Comparison of ENCODE assay signal across 13 mouse cellular contexts in the genomic region with DNA sequence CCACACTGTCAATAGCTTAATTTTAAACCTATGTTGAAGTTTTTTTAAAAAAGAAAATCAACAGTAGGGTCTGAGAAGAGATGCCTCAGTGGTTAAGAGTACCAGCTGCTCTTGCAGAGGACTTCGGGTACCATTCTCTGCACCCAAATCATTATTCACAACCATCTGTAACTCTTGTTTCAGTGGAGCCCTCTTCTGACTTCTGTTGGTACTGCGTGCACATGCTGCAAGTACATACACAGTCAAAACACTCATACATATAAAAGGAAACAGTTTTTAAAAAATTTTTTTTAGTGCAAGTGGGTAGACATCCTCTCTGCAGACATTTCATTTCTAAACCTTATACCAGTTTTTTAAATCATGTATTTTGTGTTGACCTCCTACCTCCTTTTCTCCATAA.
DNase-seq lines count a peak whose midpoint lies in the region; ATAC-seq and TF ChIP-seq lines count a peak whose summit lies in the region.
"Had no signal": no experiment of that assay in that cellular context is flagged by ENCODE, and none has a peak within 500 bp of the region (broad histone marks: within the 10 kb centered on the region; RNA-seq: fewer than 3 reads in every experiment).

No protein-coding gene starts in this region.

- ATAC-seq in liver, postnatal 0 days = no peak
- no peak for ATAC-seq in liver, embryonic 12.5 days
- ATAC-seq: activated CD4-positive, CD25-positive, alpha-beta regulatory T cell, adult 4 months had no signal

- peaks cover 4% of the 10 kb centered on the region; the same call in 1 of the 2 replicates for H3K9me3 ChIP-seq in liver, postnatal 0 days (ENCODE audit: low read length)
- no peaks in the 10 kb centered on the region for H3K9me3 ChIP-seq in liver, embryonic 12.5 days (replicated peaks)
- H3K9me3 ChIP-seq: heart, embryonic 10.5 days; liver, embryonic 13.5 days had no signal

- no peaks in the 10 kb centered on the region for H3K36me3 ChIP-seq in liver, postnatal 0 days (replicated peaks; ENCODE audit: insufficient read depth, low read length)
- H3K36me3 ChIP-seq in liver, embryonic 12.5 days = no peaks in the 10 kb centered on the region
- H3K36me3 ChIP-seq: heart, embryonic 10.5 days; liver, embryonic 13.5 days had no signal

- TF ChIP-seq CTCF in gastrocnemius, adult 2 months (IDR thresholded peaks at IDR 0.05) = peak; percentile 21; the same call in 1 of the 2 replicates
- peak; percentile 26; the same call in 1 of the 2 replicates for TF ChIP-seq CTCF in liver, postnatal 0 days (IDR thresholded peaks at IDR 0.05; ENCODE audit: low read depth)

- intact Hi-C loops in gastrocnemius, adult 2 months (cut with DNase I) = no loop called here

- no peaks in the 10 kb centered on the region for H3K4me1 ChIP-seq in liver, postnatal 0 days (ENCODE audit: insufficient read depth)
- no peaks in the 10 kb centered on the region for H3K4me1 ChIP-seq in liver, embryonic 12.5 days
- H3K4me1 ChIP-seq: heart, embryonic 10.5 days; liver, embryonic 13.5 days; megakaryocyte, embryonic 14.5 days had no signal

- no peak for DNase-seq in gastrocnemius, adult 2 months
- no peak for DNase-seq in gastrocnemius, postnatal 25 days
- DNase-seq in liver, postnatal 0 days = no peak
- peak; percentile 48 for DNase-seq in ES-CJ7 (ENCODE audit: low read depth, low spot score)
- DNase-seq in c-Kit-positive CD71-positive TER-119-negative erythroid progenitor cells, embryonic 14.5 days (ENCODE audit: low read depth) = peak; percentile 1
- DNase-seq in spleen, postnatal 14 days (ENCODE audit: low spot score in 2 of 2) = no peak
- DNase-seq in thymus, postnatal 10 days (ENCODE audit: low spot score in 2 of 2) = no peak
- DNase-seq: liver, embryonic 13.5 days; thymus, postnatal 14 days had no signal

- no peak overlapping the region for H3K27ac ChIP-seq in gastrocnemius, adult 2 months
- H3K27ac ChIP-seq in liver, postnatal 0 days (ENCODE audit: low read depth) = no peak overlapping the region
- H3K27ac ChIP-seq in liver, embryonic 12.5 days = no peak overlapping the region
- H3K27ac ChIP-seq: heart, embryonic 10.5 days; liver, embryonic 13.5 days had no signal

- H3K27me3 ChIP-seq in liver, postnatal 0 days (ENCODE audit: insufficient read depth, low read length) = no peaks in the 10 kb centered on the region
- H3K27me3 ChIP-seq in liver, embryonic 12.5 days (replicated peaks) = no peaks in the 10 kb centered on the region
- H3K27me3 ChIP-seq: liver, embryonic 13.5 days; megakaryocyte, embryonic 14.5 days had no signal

- no peak overlapping the region for H3K4me3 ChIP-seq in gastrocnemius, adult 2 months
- no peak overlapping the region for H3K4me3 ChIP-seq in liver, postnatal 0 days (ENCODE audit: low read depth, low read length)
- no peak overlapping the region for H3K4me3 ChIP-seq in liver, embryonic 12.5 days
- H3K4me3 ChIP-seq: heart, embryonic 10.5 days; liver, embryonic 13.5 days; megakaryocyte, embryonic 14.5 days had no signal

- no peak overlapping the region for H3K9ac ChIP-seq in liver, postnatal 0 days (replicated peaks)
- no peak overlapping the region for H3K9ac ChIP-seq in liver, embryonic 12.5 days
- H3K9ac ChIP-seq: liver, embryonic 13.5 days had no signal

- TF ChIP-seq EP300 in liver, postnatal 0 days (IDR thresholded peaks at IDR 0.05; ENCODE audit: low read depth) = no peak

- H3K4me2 ChIP-seq in liver, postnatal 0 days (ENCODE audit: low read depth, low read length) = no peak overlapping the region
- no peak overlapping the region for H3K4me2 ChIP-seq in liver, embryonic 12.5 days
- H3K4me2 ChIP-seq: liver, embryonic 13.5 days had no signal

- 69% methylated on average over 2 of the region's 2 CpGs for WGBS in liver, postnatal 0 days (ENCODE audit: insufficient replicate concordance)
- WGBS in liver, embryonic 12.5 days (ENCODE audit: insufficient replicate concordance) = 58% methylated on average over 2 of the region's 2 CpGs

Comparison
In these comparisons a context has a peak if more than half of its experiments do, and no peak if none do; other contexts are left out.
1. DNase-seq: peak in ES-CJ7 (single experiment) and c-Kit-positive CD71-positive TER-119-negative erythroid progenitor cells, embryonic 14.5 days (single experiment); none in gastrocnemius, adult 2 months (single experiment), gastrocnemius, postnatal 25 days (single experiment), liver, postnatal 0 days (single experiment), spleen, postnatal 14 days (0 of 2) and thymus, postnatal 10 days (0 of 2).